Mouse (Mus musculus) neural tube, embryonic 13.5 days (tissue): ENCODE measurements around the gene Amacr. TPM values are rescaled to one million over a fixed set of nuclear protein-coding genes. Genes with fewer than 3 reads are reported as not detected.

Source experiments
- ATAC-seq: fragments of 200-750 bp; cut with Nextera tagmentation; 2 replicates; pipeline ENCODE4 v1.8.0; 2017; ENCODE audit warnings: low read depth, mild to moderate bottlenecking, moderate TSS enrichment, moderate library complexity
- H3K27ac ChIP-seq: fragments of 300-500 bp; sonication (generic); replicated peaks from 2 replicates; pipeline ENCODE4 v1.5.1; 2015; ENCODE audit warnings: moderate library complexity, mild to moderate bottlenecking, inconsistent platforms
- H3K27me3 ChIP-seq: fragments of 300-500 bp; sonication (generic); 2 replicates; pipeline ENCODE4 v1.6.1; 2015; ENCODE audit warnings: mild to moderate bottlenecking, inconsistent platforms
- H3K36me3 ChIP-seq: fragments of 300-500 bp; sonication (generic); 2 replicates; pipeline ENCODE4 v1.6.1; 2015; ENCODE audit warnings: mild to moderate bottlenecking, inconsistent platforms
- H3K4me1 ChIP-seq: fragments of 300-500 bp; sonication (generic); replicated peaks from 2 replicates; pipeline ENCODE4 v1.6.1; 2015; ENCODE audit warnings: inconsistent platforms
- H3K4me2 ChIP-seq: fragments of 300-500 bp; sonication (generic); 2 replicates; pipeline ENCODE4 v1.6.1; 2015; ENCODE audit warnings: inconsistent platforms, mild to moderate bottlenecking, moderate library complexity
- H3K4me3 ChIP-seq: fragments of 300-500 bp; sonication (generic); 2 replicates; pipeline ENCODE4 v1.5.1; 2015; ENCODE audit warnings: mild to moderate bottlenecking, inconsistent platforms
- H3K9ac ChIP-seq: fragments of 300-500 bp; sonication (generic); 2 replicates; pipeline ENCODE4 v1.6.1; 2015; ENCODE audit warnings: moderate library complexity, mild to moderate bottlenecking, inconsistent platforms
- H3K9me3 ChIP-seq: fragments of 300-500 bp; sonication (generic); 2 replicates; pipeline ENCODE4 v1.6.1; 2016; ENCODE audit warnings: inconsistent platforms
- WGBS: fragments of 180-500 bp; shearing (Covaris S2); methylation state at CpG from one replicate; pipeline ENCODE4 v1.1.7; 2015; 5-methylcytosine and 5-hydroxymethylcytosine counted together
- polyA plus RNA-seq: library from polyadenylated mRNA; unstranded; fragments of >200 nt; fragmentation: Nextera tagmentation; extraction: Ambion mirVana; gene quantifications from 2 replicates; pipeline ENCODE4 v1.2.1, GENCODE M21; 2015

Gene Amacr
- polyA plus RNA-seq, 1 experiment from 2014 or later, result 13.8 TPM

DNA sequence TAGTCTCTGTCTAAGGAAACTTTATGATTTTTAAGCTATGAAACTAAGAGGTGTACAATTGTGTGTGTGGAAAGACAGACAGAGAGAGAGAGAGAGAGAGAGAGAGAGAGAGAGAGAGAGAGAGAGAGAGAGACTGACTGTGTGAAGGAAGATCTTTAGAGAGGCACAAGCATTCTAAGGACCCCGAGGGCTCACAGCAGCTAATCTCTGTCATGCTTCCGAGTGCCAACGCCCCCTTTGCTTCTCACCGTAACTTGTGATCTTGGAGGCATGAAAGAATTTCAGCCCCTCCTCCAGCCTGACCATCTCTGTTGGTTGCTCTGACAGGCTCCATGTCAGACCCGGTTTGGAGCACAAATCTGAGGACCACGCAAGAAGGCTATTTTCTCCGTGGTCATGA lies 18.9 kb downstream of the Amacr start, which contains the start of gene Slc45a2:
Slc45a2 (plus strand) TSS at position 301 of the 400 bp plus-strand sequence.
- Histone ChIP-seq H3K9me3 (no peaks in the 10 kb centered on the region), H3K4me3 (no peak within 1 kb of the TSS), H3K4me2 (no peak within 1 kb of the TSS), H3K27me3 (no peaks in the 10 kb centered on the region), H3K4me1 (no peaks in the 10 kb centered on the region), H3K36me3 (0 out of 2 replicates have a peak, but pooled peaks cover 4% of the 10 kb centered on the region), H3K27ac (no peak within 1 kb of the TSS), H3K9ac (no peak within 1 kb of the TSS)
- WGBS, result 72% methylated on average over 7 of the region's 7 CpGs
- ATAC-seq, result no peak

DNA sequence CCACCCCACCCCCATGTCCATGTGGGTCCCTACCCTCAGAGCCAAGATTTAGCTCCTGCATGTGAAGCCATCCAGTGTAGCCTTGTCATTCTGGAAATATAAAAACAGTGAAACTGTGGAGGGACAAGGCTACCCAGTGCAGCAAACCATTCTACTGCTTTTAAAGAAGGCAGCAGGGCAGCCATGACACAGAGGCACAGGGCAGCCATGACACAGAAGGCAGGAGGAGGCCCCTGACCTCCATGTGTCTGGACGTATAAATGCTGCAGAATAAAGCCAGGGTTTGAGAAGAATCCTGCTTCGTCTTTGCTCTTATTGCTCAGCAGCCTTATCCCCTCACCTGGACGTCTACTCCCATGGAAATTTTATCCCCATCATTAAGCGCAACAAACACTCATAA lies 22.2 kb downstream of the Amacr start:
- no peak overlapping the region for H3K4me2 ChIP-seq
- no peak for ATAC-seq

DNA sequence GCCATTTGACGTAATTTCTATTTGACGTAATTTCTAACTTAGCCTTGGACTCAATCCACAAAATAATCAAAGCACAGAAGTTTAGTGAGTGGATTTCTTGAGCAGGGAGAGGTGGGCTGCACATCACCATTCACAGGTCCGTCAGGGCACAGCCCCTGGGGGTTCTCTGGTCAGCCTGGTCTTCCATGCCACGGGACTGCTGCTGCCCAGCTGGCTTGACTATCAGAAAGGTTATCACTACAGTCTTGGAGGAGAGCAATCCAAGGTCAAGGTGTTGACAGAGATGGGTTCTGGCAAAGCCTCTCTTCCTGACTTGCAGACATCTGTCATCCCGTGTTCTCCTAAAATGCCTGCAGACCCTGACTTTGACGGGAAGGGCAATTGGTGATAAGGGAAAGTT lies 23.1 kb downstream of the Amacr start:
- Histone ChIP-seq H3K9ac (no peak overlapping the region), H3K27ac (no peak overlapping the region), H3K9me3 (no peaks in the 10 kb centered on the region), H3K27me3 (no peaks in the 10 kb centered on the region), H3K36me3 (no peaks in the 10 kb centered on the region), H3K4me1 (no peaks in the 10 kb centered on the region), H3K4me3 (no peak overlapping the region), H3K4me2 (no peak overlapping the region)
- 91% methylated on average over 6 of the region's 6 CpGs for WGBS
- ATAC-seq, result no peak

More for the DNA sequence above, 22.2 kb downstream of the Amacr start:
- no peaks in the 10 kb centered on the region for H3K4me1 ChIP-seq
- no peak overlapping the region for H3K27ac ChIP-seq
- H3K4me3 ChIP-seq, result no peak overlapping the region
- no peak overlapping the region for H3K9ac ChIP-seq
- no peaks in the 10 kb centered on the region for H3K36me3 ChIP-seq
- H3K27me3 ChIP-seq, result no peaks in the 10 kb centered on the region
- 95% methylated on average over 4 of the region's 4 CpGs for WGBS
- no peaks in the 10 kb centered on the region for H3K9me3 ChIP-seq

DNA sequence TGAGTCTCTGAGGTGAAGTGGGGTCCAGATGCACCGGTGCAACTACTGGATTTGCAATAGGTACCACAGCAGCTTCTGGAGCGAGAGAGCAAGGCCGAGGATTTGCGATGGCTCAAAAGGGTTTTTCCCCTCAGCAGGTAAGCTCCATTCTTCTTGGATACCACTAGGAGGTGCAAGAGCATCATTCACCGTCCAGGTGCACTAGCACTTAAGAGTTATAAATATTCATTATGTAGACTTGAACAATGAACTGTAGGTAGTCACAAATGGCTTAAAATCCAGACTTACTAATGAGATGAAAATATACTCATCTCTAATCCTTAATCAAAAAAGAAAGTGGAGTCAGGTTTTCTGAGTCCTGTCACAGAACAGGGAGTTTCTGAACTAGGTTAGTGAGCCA lies 27.2 kb downstream of the Amacr start:
- Histone ChIP-seq H3K9me3 (no peaks in the 10 kb centered on the region), H3K4me1 (no peaks in the 10 kb centered on the region), H3K4me3 (no peak overlapping the region), H3K9ac (no peak overlapping the region), H3K4me2 (no peak overlapping the region), H3K27ac (no peak overlapping the region), H3K27me3 (no peaks in the 10 kb centered on the region), H3K36me3 (no peaks in the 10 kb centered on the region)
- WGBS, result 29% methylated on average over 5 of the region's 5 CpGs
- ATAC-seq, result no peak

DNA sequence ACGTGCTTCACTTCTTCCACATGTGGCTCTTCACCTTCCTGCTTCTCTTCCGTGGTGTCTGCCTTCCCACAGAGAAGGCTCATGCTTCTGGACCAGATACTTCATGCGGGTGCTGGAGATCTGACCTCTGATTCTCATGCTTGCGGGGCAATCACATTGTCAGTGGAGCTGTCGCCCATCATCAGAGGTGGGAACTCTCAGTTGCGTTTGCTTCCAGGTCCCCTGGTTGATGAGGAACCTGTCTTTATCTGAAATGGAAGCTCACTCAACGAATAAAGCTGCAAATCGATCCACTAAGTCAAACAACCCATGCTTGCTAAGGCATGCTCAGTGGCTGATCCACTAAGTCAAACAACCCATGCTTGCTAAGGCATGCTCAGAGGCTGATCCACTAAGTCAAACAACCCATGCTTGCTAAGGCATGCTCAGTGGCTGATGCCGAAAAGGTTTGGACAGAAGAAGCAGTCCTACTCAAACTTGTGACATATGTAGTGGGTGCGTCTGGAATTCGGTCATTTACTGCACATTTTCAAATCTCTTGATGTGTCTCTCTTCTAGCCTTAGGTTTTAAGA lies 29.5 kb downstream of the Amacr start:
- no peaks in the 10 kb centered on the region for H3K36me3 ChIP-seq
- H3K27me3 ChIP-seq, result no peaks in the 10 kb centered on the region
- WGBS, result 93% methylated on average over 11 of the region's 11 CpGs
- H3K4me3 ChIP-seq, result no peak overlapping the region
- no peak overlapping the region for H3K27ac ChIP-seq
- no peaks in the 10 kb centered on the region for H3K9me3 ChIP-seq
- no peak overlapping the region for H3K4me2 ChIP-seq
- no peak for ATAC-seq
- H3K4me1 ChIP-seq, result no peaks in the 10 kb centered on the region
- H3K9ac ChIP-seq, result no peak overlapping the region

DNA sequence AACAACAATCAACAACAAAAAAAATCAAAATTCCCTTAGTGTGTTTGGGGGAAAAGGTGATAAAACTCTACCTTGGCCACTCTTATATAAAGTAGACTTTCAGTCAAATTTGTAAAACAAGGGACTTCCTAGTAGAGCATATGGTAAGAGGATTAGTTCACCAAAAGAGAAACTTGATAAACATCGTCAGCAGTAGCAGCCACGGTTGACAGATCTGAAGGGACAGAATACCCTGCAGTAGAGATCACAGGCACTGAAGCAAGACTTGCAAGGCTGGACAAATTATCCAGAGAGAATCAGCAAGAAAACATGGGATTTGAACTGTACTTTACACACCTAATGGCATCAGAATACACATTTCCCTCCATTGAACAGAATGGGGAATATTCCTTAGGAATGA lies 33.4 kb downstream of the Amacr start:
- H3K4me2 ChIP-seq, result no peak overlapping the region
- no peak overlapping the region for H3K4me3 ChIP-seq
- no peaks in the 10 kb centered on the region for H3K27me3 ChIP-seq
- no peak for ATAC-seq
- WGBS, result 74% methylated on average over 2 of the region's 2 CpGs
- H3K36me3 ChIP-seq, result no peaks in the 10 kb centered on the region
- H3K9me3 ChIP-seq, result no peaks in the 10 kb centered on the region
- no peak overlapping the region for H3K27ac ChIP-seq
- no peaks in the 10 kb centered on the region for H3K4me1 ChIP-seq
- no peak overlapping the region for H3K9ac ChIP-seq

DNA sequence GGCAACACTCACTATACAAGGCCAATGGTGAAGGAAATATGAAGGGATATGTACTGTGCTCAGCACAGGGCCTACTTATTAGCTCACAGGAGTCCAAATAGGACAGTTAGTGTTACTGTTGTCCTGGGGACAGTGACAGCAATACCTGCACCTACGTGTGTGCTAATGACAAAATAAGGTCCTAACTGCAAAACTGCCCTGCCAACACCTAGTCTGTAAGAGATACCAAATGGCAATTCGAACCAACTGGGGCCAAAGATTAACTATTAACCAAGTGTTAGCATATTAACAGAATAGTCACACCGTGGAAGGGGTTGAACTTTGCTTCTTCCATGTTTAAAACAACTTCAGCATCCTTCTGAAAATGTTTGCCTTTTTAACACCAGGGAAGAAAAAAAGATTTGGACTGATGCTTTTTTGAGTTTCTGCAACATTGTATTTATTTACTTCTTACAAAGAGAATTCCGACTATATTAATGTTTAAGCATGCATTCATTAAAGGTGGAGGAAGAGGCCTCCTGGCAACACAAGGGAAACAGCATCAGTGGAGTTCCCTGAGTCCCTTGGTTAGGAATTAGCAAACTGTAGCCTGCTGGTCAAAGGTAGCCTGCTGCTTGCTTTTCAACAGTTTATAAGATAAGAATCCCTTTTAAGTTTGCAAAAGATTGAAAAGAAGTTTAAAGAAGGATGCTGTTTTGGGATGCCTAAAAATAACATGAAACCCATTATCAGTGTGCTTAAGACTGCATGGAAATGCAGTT lies 45.4 kb downstream of the Amacr start:
- Histone ChIP-seq H3K4me3 (no peak overlapping the region), H3K36me3 (no peaks in the 10 kb centered on the region), H3K27ac (no peak overlapping the region), H3K4me1 (no peaks in the 10 kb centered on the region), H3K9ac (no peak overlapping the region), H3K9me3 (no peaks in the 10 kb centered on the region), H3K4me2 (no peak overlapping the region), H3K27me3 (no peaks in the 10 kb centered on the region)
- 80% methylated on average over 4 of the region's 4 CpGs for WGBS
- ATAC-seq, result no peak

DNA sequence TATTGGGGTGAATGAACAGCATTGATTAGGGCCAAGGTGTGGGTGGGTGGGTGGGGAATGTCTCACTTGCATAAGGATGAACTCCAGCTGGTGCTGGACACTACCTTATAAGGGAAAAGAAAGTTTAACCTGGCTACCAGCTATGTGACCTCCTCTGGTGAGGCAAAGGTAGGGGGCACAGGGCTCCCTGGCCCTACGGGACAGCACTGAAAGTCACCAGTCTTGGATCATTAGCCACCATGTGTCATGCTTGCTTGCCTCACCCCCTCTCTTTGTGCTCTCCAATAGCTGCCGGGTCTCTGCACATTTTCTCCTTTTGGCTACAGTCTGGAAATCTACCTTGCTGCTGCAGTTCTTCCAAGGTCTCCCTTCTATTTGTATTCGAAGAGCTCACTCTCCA lies 48.6 kb downstream of the Amacr start:
- WGBS, result 85% methylated on average over 3 of the region's 3 CpGs
- Histone ChIP-seq H3K9ac (no peak overlapping the region), H3K36me3 (no peaks in the 10 kb centered on the region), H3K27ac (no peak overlapping the region), H3K4me2 (no peak overlapping the region), H3K4me1 (no peaks in the 10 kb centered on the region), H3K27me3 (peaks cover 17% of the 10 kb centered on the region), H3K4me3 (no peak overlapping the region), H3K9me3 (no peaks in the 10 kb centered on the region)
- no peak for ATAC-seq

DNA sequence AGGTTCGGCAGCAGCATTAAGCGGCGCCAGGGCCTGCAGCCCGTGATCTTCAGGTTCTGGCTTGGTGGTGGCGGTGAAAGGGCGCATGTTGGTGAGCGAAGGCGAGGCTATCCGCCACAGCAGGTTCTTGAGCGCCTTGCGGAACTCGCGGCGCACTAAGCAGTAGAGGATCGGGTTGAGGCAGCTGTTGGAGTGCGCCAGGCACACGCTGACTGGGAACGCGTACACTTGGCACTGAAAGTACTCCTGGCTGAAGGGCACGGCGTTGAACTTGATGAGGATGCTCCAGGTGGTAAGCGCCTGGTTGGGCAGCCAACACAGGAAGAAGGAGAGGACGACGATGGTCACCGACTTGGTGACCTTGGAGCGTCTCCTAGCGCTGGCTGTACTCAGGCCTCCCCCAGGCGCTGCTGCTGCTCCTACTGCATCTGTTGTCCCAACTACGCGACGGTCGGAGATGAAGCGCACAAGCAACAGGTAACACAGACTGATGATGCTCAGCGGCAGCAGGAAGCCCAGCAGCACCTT lies 54.5 kb downstream of the Amacr start:
- Histone ChIP-seq H3K4me2 (peak overlapping the region; percentile 66), H3K27ac (no peak overlapping the region), H3K36me3 (no peaks in the 10 kb centered on the region), H3K4me1 (peaks cover 25% of the 10 kb centered on the region), H3K9ac (peak overlapping the region; percentile 61; the same call in 1 of the 2 replicates), H3K27me3 (peaks cover 49% of the 10 kb centered on the region), H3K4me3 (peak overlapping the region; percentile 40), H3K9me3 (no peaks in the 10 kb centered on the region)
- 4% methylated on average over 34 of the region's 34 CpGs for WGBS
- no peak for ATAC-seq

DNA sequence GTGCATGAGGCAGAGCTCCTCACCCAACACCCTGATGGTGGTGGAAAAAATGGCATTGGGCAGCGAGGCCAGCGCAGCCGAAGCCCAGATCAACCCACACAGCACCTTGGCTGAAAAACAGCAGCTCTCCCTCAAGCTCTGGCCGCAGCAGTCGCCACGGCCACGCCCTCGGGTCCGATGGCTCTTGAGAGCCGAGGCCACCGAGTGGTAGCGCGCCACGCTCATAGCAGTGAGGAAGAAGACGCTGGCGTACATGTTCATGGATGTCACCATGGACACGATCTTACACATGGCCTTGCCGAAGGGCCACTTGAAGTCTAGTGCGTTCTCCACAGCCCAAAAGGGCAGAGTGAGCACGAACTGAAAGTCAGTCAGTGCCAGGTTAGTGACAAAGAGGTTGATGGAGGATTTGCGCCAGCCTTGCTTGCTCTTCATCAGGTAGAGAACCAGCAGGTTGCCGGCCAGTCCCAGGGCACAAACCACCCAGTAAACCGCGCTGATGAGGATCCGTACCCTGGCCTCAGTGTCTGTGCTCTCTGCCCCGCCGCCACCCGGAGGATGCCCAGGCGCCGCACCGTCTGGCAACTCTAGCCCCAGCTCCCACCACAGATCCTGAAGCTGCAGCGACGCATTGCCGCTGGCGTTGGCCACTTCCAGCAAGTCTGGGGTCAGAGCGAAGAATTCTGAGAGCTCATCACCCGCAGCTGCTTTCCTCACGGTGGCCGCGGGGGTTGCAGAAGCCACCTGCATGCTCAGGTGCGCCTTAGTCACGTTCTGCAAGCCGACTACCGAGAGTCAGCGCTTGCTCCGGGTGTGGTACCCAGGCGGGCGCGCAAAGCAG lies 55.2 kb downstream of the Amacr start:
- H3K27me3 ChIP-seq, result peaks cover 49% of the 10 kb centered on the region
- H3K9ac ChIP-seq, result peak overlapping the region; percentile 61
- H3K4me2 ChIP-seq, result peak overlapping the region; percentile 66
- peak overlapping the region; percentile 40 for H3K4me3 ChIP-seq
- peak; percentile 45; the same call in 1 of the 2 replicates for ATAC-seq
- H3K9me3 ChIP-seq, result no peaks in the 10 kb centered on the region
- WGBS, result 2% methylated on average over 49 of the region's 49 CpGs
- peaks cover 25% of the 10 kb centered on the region for H3K4me1 ChIP-seq
- H3K27ac ChIP-seq, result no peak overlapping the region
- no peaks in the 10 kb centered on the region for H3K36me3 ChIP-seq

DNA sequence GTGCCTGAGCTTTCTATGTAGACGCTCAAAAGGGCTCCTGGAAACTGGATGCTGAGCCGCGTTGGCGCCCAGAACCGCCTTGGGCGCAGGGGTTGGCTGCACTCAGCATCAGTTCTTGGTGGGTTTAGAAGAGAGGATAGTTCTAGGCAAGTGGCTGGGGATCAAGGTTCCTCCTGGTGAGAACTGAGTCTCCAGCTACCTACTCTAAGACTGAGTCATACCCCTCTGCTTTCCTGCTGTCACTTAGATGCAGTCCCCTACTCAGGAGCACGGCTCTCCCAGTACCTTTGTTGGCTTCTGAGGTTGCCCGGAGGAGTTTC lies 55.8 kb downstream of the Amacr start:
- Histone ChIP-seq H3K27ac (no peak overlapping the region), H3K4me2 (peak overlapping the region; percentile 66), H3K36me3 (no peaks in the 10 kb centered on the region), H3K27me3 (peaks cover 49% of the 10 kb centered on the region), H3K4me1 (peaks cover 25% of the 10 kb centered on the region), H3K9ac (peak overlapping the region; percentile 61), H3K4me3 (peak overlapping the region; percentile 40), H3K9me3 (no peaks in the 10 kb centered on the region)
- WGBS, result 7% methylated on average over 8 of the region's 8 CpGs
- 0 out of 2 replicates have a peak, but pooled peaks have one; percentile 29 for ATAC-seq

DNA sequence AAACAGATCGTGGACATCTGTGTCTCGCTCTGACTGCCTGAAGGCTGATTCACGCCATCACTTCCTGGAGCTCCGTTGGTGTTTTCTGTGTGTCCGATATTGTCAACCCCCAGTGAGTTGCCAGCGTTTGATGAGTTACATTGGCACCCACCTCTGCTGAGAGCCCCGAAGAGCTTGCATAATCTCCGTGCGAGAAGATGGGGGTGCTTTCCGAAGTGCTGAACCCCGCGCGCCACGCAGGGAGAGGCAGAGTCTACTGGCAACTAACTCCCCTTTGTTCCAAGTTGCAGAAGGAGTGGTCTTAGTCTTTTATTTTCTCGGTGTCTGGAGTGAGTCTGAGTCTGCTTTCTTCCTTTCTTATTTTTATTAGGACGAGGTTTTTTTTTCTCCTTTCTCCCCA lies 56.2 kb downstream of the Amacr start, which contains the start of gene Rxfp3:
Rxfp3 (minus strand) TSS at position 281 of the 400 bp plus-strand sequence.
- Histone ChIP-seq H3K27ac (no peak within 1 kb of the TSS), H3K27me3 (peaks cover 49% of the 10 kb centered on the region), H3K4me2 (peak within 1 kb of the TSS; percentile 66), H3K9ac (peak within 1 kb of the TSS; percentile 61), H3K4me1 (peaks cover 25% of the 10 kb centered on the region), H3K36me3 (no peaks in the 10 kb centered on the region), H3K4me3 (peak within 1 kb of the TSS; percentile 40), H3K9me3 (no peaks in the 10 kb centered on the region)
- WGBS, result 2% methylated on average over 16 of the region's 16 CpGs
- no peak for ATAC-seq
